Mouse (Mus musculus) forebrain, embryonic 11.5 days (tissue): ENCODE results near the gene Fbln5. TPM values are rescaled to one million over a fixed set of nuclear protein-coding genes. Genes with fewer than 3 reads are reported as not detected.

ENCODE experiments used
- ATAC-seq: fragments of 200-750 bp; cut with Nextera tagmentation; replicated peaks from 2 replicates; pipeline ENCODE4 v1.8.0; 2017; ENCODE audit warnings: moderate TSS enrichment; ENCODE audit not compliant: low FRiP score
- DNase-seq: peaks from one replicate; pipeline ENCODE4 v3.0.0-alpha.2; 2017; ENCODE audit warnings: low spot score
- H3K27ac ChIP-seq: fragments of 300-500 bp; sonication (generic); 2 replicates; pipeline ENCODE4 v1.5.1; 2014; ENCODE audit warnings: low read depth, low read length
- H3K27me3 ChIP-seq: fragments of 300-500 bp; sonication (generic); 2 replicates; pipeline ENCODE4 v1.6.1; 2014; ENCODE audit warnings: mild to moderate bottlenecking, low read length, mixed read lengths; ENCODE audit not compliant: control insufficient read depth, insufficient read depth
- H3K36me3 ChIP-seq: fragments of 300-500 bp; sonication (generic); 2 replicates; pipeline ENCODE4 v1.6.1; 2014; ENCODE audit warnings: mild to moderate bottlenecking, low read length, moderate library complexity, mixed read lengths; ENCODE audit not compliant: control insufficient read depth, insufficient read depth
- H3K4me1 ChIP-seq: fragments of 300-500 bp; sonication (generic); replicated peaks from 2 replicates; pipeline ENCODE4 v1.6.1; 2014; ENCODE audit warnings: low read length, mixed read lengths; ENCODE audit not compliant: control insufficient read depth, insufficient read depth
- H3K4me2 ChIP-seq: fragments of 300-500 bp; sonication (generic); 2 replicates; pipeline ENCODE4 v1.6.1; 2014; ENCODE audit warnings: low read depth, mild to moderate bottlenecking, low read length, moderate library complexity, mixed read lengths; ENCODE audit not compliant: severe bottlenecking
- H3K4me3 ChIP-seq: fragments of 300-500 bp; sonication (generic); 2 replicates; pipeline ENCODE4 v1.5.1; 2014; ENCODE audit warnings: low read depth, low read length
- H3K9ac ChIP-seq: fragments of 300-500 bp; sonication (generic); 2 replicates; pipeline ENCODE4 v1.6.1; 2014; ENCODE audit warnings: low read length
- H3K9me3 ChIP-seq: fragments of 300-500 bp; sonication (generic); 2 replicates; pipeline ENCODE4 v1.6.1; 2016; ENCODE audit warnings: low read length, mixed read lengths; ENCODE audit not compliant: control insufficient read depth
- WGBS: fragments of 180-500 bp; shearing (Covaris S2); extraction: QIAGEN DNeasy Blood & Tissue Kit; methylation state at CpG from one replicate; pipeline ENCODE4 v1.1.7; 2014; 5-methylcytosine and 5-hydroxymethylcytosine counted together
- polyA plus RNA-seq: library from polyadenylated mRNA; unstranded; fragments of >200 nt; fragmentation: Nextera tagmentation; extraction: Ambion mirVana; gene quantifications from 2 replicates; pipeline ENCODE4 v1.2.1, GENCODE M21; 2014

Gene Fbln5
- polyA plus RNA-seq, 1 experiment from 2014 or later = 9.2 TPM

DNA sequence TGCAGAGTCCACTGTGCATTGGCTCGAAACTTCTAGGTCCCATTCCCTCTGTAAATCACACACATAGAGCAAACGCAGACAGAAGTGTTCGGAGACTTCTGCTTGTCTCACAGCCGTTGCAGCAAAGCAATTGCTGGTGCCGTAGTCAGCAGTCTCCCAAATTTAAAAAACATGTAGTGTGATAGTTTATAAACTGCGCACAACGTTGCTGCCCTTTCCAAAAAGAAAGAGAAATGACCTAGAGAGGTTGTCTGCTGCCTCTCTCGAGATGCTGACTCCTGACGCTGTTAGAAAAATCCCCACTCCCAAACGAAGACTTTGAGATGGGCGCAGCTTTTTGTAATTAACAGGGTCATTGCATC, 628 bp downstream of the Fbln5 start:
- DNase-seq (no peak), ATAC-seq (0 out of 2 replicates have a peak, but pooled peaks have one; percentile 3)
- H3K27me3 ChIP-seq = no peaks in the 10 kb centered on the region; the same call in none of the 2 replicates
- peaks cover 3% of the 10 kb centered on the region; the same call in 1 of the 2 replicates for H3K4me1 ChIP-seq
- H3K4me3 ChIP-seq = no peak overlapping the region; the same call in 1 of the 2 replicates
- H3K9ac ChIP-seq = no peak overlapping the region
- H3K9me3 ChIP-seq = no peaks in the 10 kb centered on the region
- WGBS = 30% methylated on average over 11 of the region's 11 CpGs
- no peaks in the 10 kb centered on the region for H3K36me3 ChIP-seq
- H3K4me2 ChIP-seq = peak overlapping the region; percentile 88; the same call in 1 of the 2 replicates
- H3K27ac ChIP-seq = no peak overlapping the region

GRCm38 (mm10) chr12:101816810-101817209, 2.0 kb downstream of the Fbln5 start:
- Histone ChIP-seq H3K27me3 (no peaks in the 10 kb centered on the region; the same call in none of the 2 replicates), H3K4me1 (peaks cover 3% of the 10 kb centered on the region; the same call in 1 of the 2 replicates), H3K36me3 (no peaks in the 10 kb centered on the region), H3K9ac (no peak overlapping the region), H3K4me2 (no peak overlapping the region), H3K9me3 (no peaks in the 10 kb centered on the region), H3K27ac (no peak overlapping the region), H3K4me3 (no peak overlapping the region)
- DNase-seq (no peak), ATAC-seq (no peak)
- 50% methylated on average over 5 of the region's 5 CpGs for WGBS

DNA sequence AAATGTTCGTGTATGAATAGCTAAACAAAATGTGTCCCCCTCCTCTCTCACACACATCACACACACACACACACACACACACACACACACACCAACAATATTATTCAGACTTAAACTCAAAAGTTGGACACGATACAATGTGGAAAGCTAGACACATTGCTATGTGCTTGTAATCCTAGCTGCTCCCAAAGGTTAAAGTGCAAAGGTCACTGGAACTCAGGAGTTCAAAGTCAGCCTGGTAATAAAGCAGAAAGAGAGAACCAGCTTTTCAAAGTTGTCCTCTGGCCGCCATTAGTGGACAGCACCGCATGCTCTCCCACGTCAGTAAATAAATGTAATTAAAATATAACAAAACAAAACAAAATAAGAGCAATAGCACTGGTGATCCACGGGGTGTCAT, 3.1 kb downstream of the Fbln5 start:
- Histone ChIP-seq H3K27ac (no peak overlapping the region), H3K4me2 (no peak overlapping the region), H3K9me3 (no peaks in the 10 kb centered on the region), H3K27me3 (no peaks in the 10 kb centered on the region; the same call in none of the 2 replicates), H3K9ac (no peak overlapping the region), H3K4me1 (peaks cover 3% of the 10 kb centered on the region; the same call in 1 of the 2 replicates), H3K36me3 (no peaks in the 10 kb centered on the region), H3K4me3 (no peak overlapping the region)
- WGBS = 83% methylated on average over 6 of the region's 6 CpGs
- DNase-seq (no peak), ATAC-seq (no peak)

DNA sequence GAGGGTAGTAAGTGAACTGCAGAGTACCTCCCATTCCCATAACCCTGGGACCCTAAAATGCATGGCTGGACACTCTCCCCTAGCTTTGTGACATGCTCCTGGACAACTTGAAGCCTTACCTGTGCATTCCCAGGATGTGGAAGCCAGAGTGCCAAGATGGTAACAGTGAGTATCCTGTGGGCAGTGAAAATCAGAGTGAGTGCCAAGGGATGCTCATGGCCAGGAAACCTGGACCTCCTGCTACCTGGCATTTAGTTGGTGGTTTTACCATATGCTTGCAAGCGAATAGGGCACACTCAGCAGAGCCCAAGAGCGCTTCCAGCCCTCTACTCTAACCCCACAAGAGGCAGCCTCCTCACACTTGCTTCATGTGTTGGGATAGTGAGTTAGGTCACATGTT, 4.4 kb downstream of the Fbln5 start:
- Histone ChIP-seq H3K9me3 (no peaks in the 10 kb centered on the region), H3K27me3 (no peaks in the 10 kb centered on the region; the same call in 1 of the 2 replicates), H3K9ac (no peak overlapping the region), H3K4me2 (no peak overlapping the region), H3K4me1 (peaks cover 3% of the 10 kb centered on the region; the same call in 1 of the 2 replicates), H3K27ac (no peak overlapping the region), H3K36me3 (no peaks in the 10 kb centered on the region), H3K4me3 (no peak overlapping the region)
- WGBS = 86% methylated on average over 2 of the region's 2 CpGs
- no peak for DNase-seq
- ATAC-seq = no peak

DNA sequence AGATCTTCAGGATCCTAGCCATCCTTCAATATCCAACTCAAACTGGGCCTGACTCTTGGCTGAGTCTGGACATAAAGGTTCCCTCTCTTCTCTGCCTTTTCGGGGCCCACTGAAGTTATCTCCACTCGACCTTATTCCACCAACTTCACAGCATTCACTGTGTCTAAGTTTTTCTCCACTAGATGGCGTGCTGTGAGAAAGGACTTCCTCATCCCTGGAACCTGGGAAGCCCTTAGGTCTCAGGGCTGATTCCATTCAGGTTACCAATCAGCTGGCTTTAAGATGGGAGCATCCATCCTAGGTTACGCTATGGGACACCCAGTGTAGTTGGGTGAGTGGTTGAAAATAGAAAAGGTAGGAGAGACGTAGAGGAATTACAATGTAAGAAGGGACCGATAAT, 7.7 kb downstream of the Fbln5 start:
- H3K4me1 ChIP-seq = no peaks in the 10 kb centered on the region
- H3K27ac ChIP-seq = no peak overlapping the region
- H3K9ac ChIP-seq = no peak overlapping the region
- H3K9me3 ChIP-seq = no peaks in the 10 kb centered on the region
- no peak; the same call in 1 of the 2 replicates for ATAC-seq
- no peak overlapping the region for H3K4me3 ChIP-seq
- 62% methylated on average over 6 of the region's 6 CpGs for WGBS
- H3K4me2 ChIP-seq = no peak overlapping the region
- no peak for DNase-seq
- no peaks in the 10 kb centered on the region for H3K27me3 ChIP-seq
- H3K36me3 ChIP-seq = no peaks in the 10 kb centered on the region

GRCm38 (mm10) chr12:101810515-101810914, 8.3 kb downstream of the Fbln5 start:
- H3K27ac ChIP-seq = no peak overlapping the region

DNA sequence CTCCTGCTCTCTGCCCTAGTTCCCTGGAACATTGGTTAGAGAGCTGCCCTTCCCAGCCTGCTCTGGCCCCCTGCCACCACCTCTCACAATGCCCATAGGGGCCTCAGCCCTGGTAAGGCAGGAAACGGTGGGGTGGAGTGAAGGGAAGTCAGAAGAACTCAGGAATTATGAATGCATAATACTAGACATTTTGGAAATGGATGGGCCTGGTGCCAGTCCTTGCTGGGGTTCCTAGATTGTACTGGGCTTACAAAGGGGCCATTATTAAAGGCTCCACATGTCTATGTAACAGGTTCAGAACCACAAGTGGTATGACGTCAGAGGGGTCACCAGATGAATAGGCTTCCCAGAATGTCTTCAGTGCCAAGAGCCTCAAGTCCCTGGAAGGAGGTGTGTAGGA, 11.5 kb downstream of the Fbln5 start:
- H3K4me2 ChIP-seq = no peak overlapping the region
- no peaks in the 10 kb centered on the region for H3K27me3 ChIP-seq
- H3K4me3 ChIP-seq = no peak overlapping the region
- DNase-seq = no peak
- H3K9me3 ChIP-seq = no peaks in the 10 kb centered on the region
- no peaks in the 10 kb centered on the region for H3K36me3 ChIP-seq
- no peak overlapping the region for H3K27ac ChIP-seq
- 80% methylated on average over 2 of the region's 2 CpGs for WGBS
- H3K9ac ChIP-seq = no peak overlapping the region
- no peak for ATAC-seq
- H3K4me1 ChIP-seq = no peaks in the 10 kb centered on the region

More at GRCm38 (mm10) chr12:101810515-101810914, 8.3 kb downstream of the Fbln5 start:
- no peak for DNase-seq
- Histone ChIP-seq H3K9me3 (no peaks in the 10 kb centered on the region), H3K4me1 (no peaks in the 10 kb centered on the region), H3K4me2 (no peak overlapping the region), H3K36me3 (no peaks in the 10 kb centered on the region), H3K27me3 (no peaks in the 10 kb centered on the region), H3K9ac (no peak overlapping the region), H3K4me3 (no peak overlapping the region)
- 77% methylated on average over 2 of the region's 2 CpGs for WGBS
- ATAC-seq = no peak

DNA sequence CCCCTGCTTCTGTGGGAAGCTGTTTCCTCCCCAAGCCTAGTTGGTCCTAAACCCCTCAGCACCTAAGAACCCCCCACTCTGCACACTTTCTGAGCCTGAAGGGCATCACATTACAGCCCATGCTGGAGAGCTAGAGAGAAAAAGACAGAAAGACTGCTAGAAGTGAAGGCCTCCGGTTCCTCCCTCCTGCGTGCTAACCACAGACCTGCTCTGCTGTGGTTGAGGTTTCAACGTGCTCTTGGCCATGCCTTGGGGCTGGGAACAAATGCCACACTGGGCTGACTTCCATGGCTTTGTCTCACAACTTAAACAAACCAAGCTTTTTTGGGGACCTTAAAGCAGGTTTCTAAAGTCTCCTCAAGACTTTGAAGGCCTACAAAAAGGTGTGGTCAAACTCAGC, 16.4 kb downstream of the Fbln5 start:
- H3K9me3 ChIP-seq = no peaks in the 10 kb centered on the region
- H3K4me1 ChIP-seq = no peaks in the 10 kb centered on the region
- H3K27me3 ChIP-seq = no peaks in the 10 kb centered on the region
- no peak overlapping the region for H3K27ac ChIP-seq
- DNase-seq (no peak), ATAC-seq (no peak)
- WGBS = 93% methylated on average over 3 of the region's 3 CpGs
- no peak overlapping the region for H3K4me3 ChIP-seq
- no peak overlapping the region for H3K9ac ChIP-seq
- no peak overlapping the region for H3K4me2 ChIP-seq
- H3K36me3 ChIP-seq = no peaks in the 10 kb centered on the region

DNA sequence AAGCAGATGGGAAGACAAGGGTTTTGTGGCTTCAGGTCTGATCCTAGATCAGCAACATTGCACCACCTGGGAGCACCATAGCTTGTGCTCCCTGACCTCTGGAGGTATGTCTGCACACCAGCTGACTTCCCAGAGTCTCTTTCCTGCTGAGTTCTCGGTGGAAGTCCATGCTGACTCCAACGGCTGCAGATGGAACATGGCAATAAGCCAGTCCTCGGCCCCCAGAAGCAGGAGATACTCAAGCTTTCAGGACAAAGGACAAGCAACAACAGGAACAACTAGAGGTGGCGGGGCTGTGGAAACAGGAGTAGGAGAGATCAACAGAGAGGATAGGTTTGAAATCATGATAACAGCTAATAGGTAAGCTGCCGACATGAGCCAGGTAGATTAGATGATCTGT, 17.1 kb downstream of the Fbln5 start:
- no peaks in the 10 kb centered on the region for H3K36me3 ChIP-seq
- H3K27me3 ChIP-seq = no peaks in the 10 kb centered on the region
- no peak overlapping the region for H3K27ac ChIP-seq
- no peak overlapping the region for H3K9ac ChIP-seq
- no peak overlapping the region for H3K4me3 ChIP-seq
- DNase-seq (no peak), ATAC-seq (no peak)
- no peaks in the 10 kb centered on the region for H3K4me1 ChIP-seq
- WGBS = 85% methylated on average over 5 of the region's 5 CpGs
- no peaks in the 10 kb centered on the region for H3K9me3 ChIP-seq
- H3K4me2 ChIP-seq = no peak overlapping the region
